Mouse (Mus musculus) Patski (cell line): Measurements from ENCODE around the gene Aym1. TPM values are rescaled to one million over a fixed set of nuclear protein-coding genes. Genes with fewer than 3 reads are reported as not detected.

ENCODE experiments used
- ATAC-seq: fragments of 100-300 bp; one replicate; pipeline ENCODE4 v1.8.0; 2021
- CTCF ChIA-PET: fragments of 350-600 bp; sonication (Branson Sonifier 250); formaldehyde crosslinking; loops from one replicate; lab custom pipeline; 2022; ENCODE audit warnings: inconsistent platforms; lab: Charles Lee
- POLR2A ChIA-PET: fragments of 350-600 bp; sonication (Branson Sonifier 250); formaldehyde crosslinking; loops from one replicate; lab custom pipeline; 2022; ENCODE audit warnings: antibody characterized with exemption, inconsistent platforms; lab: Charles Lee
- DNase-seq: peaks from one replicate; pipeline ENCODE4 v3.0.0-alpha.2; 2011; ENCODE audit warnings: low read depth, low spot score
- H3K27me3 ChIP-seq: fragments of 371-371 bp; one replicate; pipeline ENCODE4 v1.5.1; 2021
- CTCF ChIP-seq: fragments of 100-300 bp; IDR thresholded peaks from one replicate; pipeline ENCODE4 v1.5.1; 2021
- in situ Hi-C: fragments of 300-500 bp; cut with MboI; formaldehyde crosslinking; loops from 3 replicates; pipeline ENCODE4 v1.11.1; 2018; ENCODE audit warnings: low pct_unique_long_range_greater_than_20kb, mixed read lengths
- polyA plus RNA-seq: library from polyadenylated mRNA; unstranded; gene quantifications from one replicate; pipeline ENCODE4 v1.2.3, GENCODE M21; 2021

The Aym1 gene
- polyA plus RNA-seq, 1 experiment from 2014 or later, result not detected

DNA sequence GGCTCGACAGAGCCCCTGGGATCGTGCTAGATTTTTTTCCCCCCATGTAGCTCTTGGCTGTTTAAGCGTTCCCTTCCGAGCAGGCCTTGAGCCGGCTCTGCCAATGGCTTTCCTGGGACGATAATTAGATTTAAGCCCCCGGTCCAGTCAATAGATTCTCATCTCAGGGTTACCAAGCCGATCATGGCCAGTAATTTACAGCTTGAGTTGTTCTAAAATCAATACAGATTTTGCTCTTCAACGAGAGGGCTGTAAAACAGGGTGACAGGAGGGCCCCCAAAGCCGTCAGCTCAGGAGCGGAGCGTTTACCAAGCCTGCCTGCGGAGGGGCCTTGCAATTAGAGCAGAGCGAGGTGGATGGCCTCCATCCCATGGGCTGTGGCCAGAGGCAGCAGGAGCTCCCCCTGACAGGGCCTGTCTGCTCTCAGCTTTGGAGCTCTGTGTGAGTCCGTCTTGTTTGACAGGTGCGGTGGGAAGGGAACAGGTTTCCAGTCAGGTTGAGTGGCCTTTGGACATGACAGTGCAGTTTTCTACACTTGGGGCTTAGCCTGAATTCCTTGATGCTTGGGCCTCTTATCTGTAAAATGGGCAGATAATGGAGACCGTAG is 12.3 kb downstream of the Aym1 start:
- H3K27me3 ChIP-seq, result peaks cover 30% of the 10 kb centered on the region
- TF ChIP-seq CTCF, result no peak
- no peak for ATAC-seq
- in situ Hi-C loops, result loop anchor here (10.0 to 25.0 kb wide), 3 partner anchors 218 to 568 kb away; no protein-coding TSS in a partner anchor
- CTCF ChIA-PET, result interaction anchor here (2.0 kb wide), 1 partner anchor 355 kb away, joined by 10 read pairs; the partner anchor contains the start of gene 1700069L16Rik
- POLR2A ChIA-PET, result no interaction called here
- DNase-seq, result no peak

GRCm38 (mm10) chr5:113372449-113372848 is 15.4 kb downstream of the Aym1 start:
- in situ Hi-C loops, result loop anchor here (25.0 kb wide), 2 partner anchors 215 to 565 kb away; no protein-coding TSS in a partner anchor
- ChIA-PET CTCF (no interaction called here), POLR2A (no interaction called here)
- ATAC-seq (no peak), DNase-seq (no peak)
- TF ChIP-seq CTCF, result no peak
- peaks cover 29% of the 10 kb centered on the region for H3K27me3 ChIP-seq

DNA sequence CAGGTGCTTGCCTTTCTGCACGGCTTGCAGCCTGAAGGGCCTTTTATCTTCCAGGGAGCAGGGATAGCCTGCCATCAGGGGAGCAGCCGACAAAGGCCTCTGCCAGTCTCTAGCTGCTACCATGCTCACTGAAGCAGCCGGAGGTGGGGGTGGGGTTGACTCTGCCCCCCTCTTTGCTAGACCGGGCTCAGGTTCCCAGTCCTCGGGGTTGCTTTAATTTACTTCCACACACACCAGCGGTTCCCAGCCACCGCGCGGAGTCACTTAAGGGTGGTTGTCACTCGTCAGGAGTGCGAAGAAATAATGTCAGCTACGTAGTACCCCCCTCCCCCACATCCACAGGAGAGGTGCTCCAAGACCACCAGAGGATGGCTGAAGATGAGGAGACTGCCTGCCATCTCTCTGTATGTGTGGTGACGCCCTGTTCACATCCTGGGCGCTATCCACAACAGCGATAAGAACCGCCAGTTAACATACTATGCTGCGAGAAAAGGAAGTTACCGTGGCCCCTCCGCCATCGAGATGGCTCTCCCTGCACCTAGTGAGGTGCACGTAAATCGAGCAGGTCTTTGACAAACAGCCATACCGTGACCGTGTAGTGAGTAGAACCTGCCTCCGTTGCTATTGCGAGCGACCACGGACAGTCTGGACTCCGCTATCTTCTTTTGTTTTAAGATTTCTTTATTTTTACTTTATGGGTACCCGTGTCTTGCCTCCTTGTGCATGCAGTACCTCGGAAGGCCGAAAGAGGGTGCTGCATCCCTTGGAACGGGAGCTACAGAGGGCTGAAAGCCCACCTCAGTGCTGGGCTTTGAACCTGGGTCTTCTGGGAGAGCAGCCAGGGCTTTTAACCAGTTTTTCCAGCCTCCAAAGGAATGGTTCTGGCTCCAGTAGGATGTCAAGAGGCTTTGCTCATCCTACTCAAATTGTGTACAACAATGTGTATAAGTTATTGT is 16.2 kb downstream of the Aym1 start:
- ATAC-seq (no peak), DNase-seq (no peak)
- peaks cover 29% of the 10 kb centered on the region for H3K27me3 ChIP-seq
- ChIA-PET CTCF (no interaction called here), POLR2A (no interaction called here)
- TF ChIP-seq CTCF, result peak; percentile 67
- in situ Hi-C loops, result loop anchor here (25.0 kb wide), 2 partner anchors 214 to 564 kb away; no protein-coding TSS in a partner anchor

DNA sequence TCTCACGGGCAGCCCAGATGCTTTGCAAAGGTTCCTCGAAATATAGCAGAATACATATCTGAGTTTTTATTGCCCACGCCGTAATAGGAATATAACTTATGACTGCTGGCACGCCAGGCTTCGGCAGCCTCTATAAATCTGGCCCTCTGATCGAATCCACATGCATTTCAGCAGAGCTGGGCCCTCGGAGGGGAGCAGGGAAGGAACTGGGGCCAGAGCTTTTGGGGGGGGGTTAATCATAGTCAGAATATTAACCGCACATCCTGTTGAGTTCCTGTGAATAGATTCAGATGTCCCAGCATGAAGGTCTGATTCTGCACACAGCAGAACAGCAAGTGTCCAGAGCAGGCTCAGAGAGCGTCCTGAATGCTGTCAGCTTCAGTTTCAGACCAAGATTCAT is 17.2 kb downstream of the Aym1 start:
- peaks cover 27% of the 10 kb centered on the region for H3K27me3 ChIP-seq
- in situ Hi-C loops, result loop anchor here (25.0 kb wide), 2 partner anchors 213 to 563 kb away; no protein-coding TSS in a partner anchor
- no peak for ATAC-seq
- ChIA-PET POLR2A (no interaction called here), CTCF (no interaction called here)
- DNase-seq, result no peak
- no peak for TF ChIP-seq CTCF

- peaks cover 23% of the 10 kb centered on the region for H3K27me3 ChIP-seq
- in situ Hi-C loops, result no loop called here
- ATAC-seq, result no peak
- DNase-seq, result no peak
- CTCF ChIA-PET, result interaction anchor here (1.2 to 1.4 kb wide), 2 partner anchors 21 to 440 kb away, joined by 3 read pairs; no protein-coding TSS in a partner anchor
- peak; percentile 60 for TF ChIP-seq CTCF
- POLR2A ChIA-PET, result no interaction called here
Measured at GRCm38 (mm10) chr5:113375783-113376182, 18.7 kb downstream of the Aym1 start.

DNA sequence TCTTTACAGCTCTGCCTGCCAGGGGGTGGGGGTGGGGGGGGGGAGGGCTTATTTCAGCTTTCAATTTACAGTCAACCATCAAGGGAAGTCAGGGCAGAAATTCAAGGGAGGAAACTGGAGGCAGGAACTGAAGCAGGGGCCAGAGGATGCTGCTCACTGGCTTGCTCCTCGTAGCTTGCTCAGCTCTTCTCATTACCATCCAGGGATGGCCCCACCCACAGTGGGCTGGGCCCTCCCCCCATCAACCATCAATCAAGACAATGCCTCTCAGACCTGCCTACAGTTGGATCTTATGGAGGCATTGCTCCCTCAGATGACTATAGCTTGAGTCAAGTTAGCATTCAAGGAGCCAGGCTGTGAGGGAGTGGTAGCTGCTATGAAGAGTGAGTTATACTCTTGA is 19.2 kb downstream of the Aym1 start:
- H3K27me3 ChIP-seq, result peaks cover 23% of the 10 kb centered on the region
- DNase-seq (no peak), ATAC-seq (no peak)
- POLR2A ChIA-PET, result no interaction called here
- TF ChIP-seq CTCF, result no peak
- in situ Hi-C loops, result no loop called here
- CTCF ChIA-PET, result interaction anchor here (1.2 to 1.4 kb wide), 2 partner anchors 20 to 439 kb away, joined by 3 read pairs; no protein-coding TSS in a partner anchor

DNA sequence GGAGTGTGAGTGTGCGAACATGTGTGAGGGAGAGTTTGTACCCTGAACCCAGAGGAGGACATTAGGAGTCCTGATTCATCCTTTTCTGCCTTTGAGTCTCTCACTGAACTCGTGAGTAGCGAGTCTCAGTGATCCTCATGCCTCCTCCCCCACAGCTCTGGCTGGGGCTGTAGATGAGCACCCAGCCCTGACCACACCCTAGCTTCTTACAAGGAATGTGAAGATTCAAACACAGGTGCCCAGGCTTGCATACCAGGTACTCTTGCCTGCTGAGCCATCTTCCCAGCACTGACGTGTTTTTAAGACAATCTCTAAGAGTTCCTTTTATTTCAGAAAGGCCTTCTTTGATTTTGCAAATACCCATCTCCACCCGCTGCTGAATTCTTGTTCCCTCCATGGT is 22.3 kb downstream of the Aym1 start:
- no peak for DNase-seq
- TF ChIP-seq CTCF, result no peak
- POLR2A ChIA-PET, result no interaction called here
- H3K27me3 ChIP-seq, result peaks cover 8% of the 10 kb centered on the region
- no peak for ATAC-seq
- CTCF ChIA-PET, result no interaction called here
- in situ Hi-C loops, result no loop called here

DNA sequence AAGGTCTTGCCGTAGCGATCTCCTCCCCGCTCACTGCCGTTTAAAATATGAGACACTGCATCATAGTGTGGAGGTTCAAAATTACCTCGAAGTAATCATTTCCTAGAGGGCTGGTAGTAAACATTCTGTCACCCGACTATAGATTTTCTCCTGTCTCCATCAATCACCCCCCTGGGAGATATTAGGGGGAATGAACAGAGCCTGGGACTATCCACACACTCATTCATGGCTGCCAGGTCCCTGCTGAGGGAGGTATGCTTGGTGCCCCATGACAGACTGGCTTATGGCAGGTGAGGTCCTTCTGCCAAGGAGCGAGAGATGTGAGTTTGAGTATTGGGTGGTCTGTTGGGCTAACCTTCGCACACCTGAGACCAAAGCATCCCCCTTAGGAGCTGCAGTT is 23.5 kb downstream of the Aym1 start:
- POLR2A ChIA-PET, result no interaction called here
- TF ChIP-seq CTCF, result no peak
- peaks cover 1% of the 10 kb centered on the region for H3K27me3 ChIP-seq
- in situ Hi-C loops, result no loop called here
- CTCF ChIA-PET, result no interaction called here
- ATAC-seq (no peak), DNase-seq (no peak)

- in situ Hi-C loops, result no loop called here
- POLR2A ChIA-PET, result no interaction called here
- DNase-seq (no peak), ATAC-seq (no peak)
- no peaks in the 10 kb centered on the region for H3K27me3 ChIP-seq
- TF ChIP-seq CTCF, result no peak
- CTCF ChIA-PET, result no interaction called here
Measured at GRCm38 (mm10) chr5:113382580-113382979, 25.5 kb downstream of the Aym1 start.

DNA sequence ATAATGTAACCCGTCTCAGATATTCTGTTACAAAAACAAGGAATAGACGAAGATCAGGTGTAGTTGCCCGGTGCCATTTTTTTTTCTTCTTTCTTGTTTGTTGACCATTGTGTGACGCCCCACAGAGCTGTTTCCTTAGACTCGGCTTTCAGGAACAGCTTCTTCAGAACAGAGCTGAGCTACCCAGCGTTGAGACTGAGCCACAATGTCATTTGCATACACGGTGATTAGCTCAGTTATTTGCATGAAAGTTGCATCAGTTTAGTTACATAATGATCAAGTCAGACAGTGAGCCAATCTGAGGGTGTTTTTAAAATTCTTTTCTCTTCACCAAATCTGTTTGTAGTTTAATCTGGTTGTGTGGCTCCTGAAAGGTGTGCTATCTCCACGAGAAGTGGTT is 36.7 kb downstream of the Aym1 start:
- no peak for TF ChIP-seq CTCF
- DNase-seq, result no peak
- H3K27me3 ChIP-seq, result peaks cover 31% of the 10 kb centered on the region
- ATAC-seq, result no peak
- ChIA-PET CTCF (no interaction called here), POLR2A (no interaction called here)
- in situ Hi-C loops, result no loop called here
